Mouse (Mus musculus): Measurements from ENCODE around the gene Col13a1. TPM values are rescaled to one million over a fixed set of nuclear protein-coding genes. Genes with fewer than 3 reads are reported as not detected.

Col13a1 gene
- polyA plus RNA-seq, 1 experiment from 2014 or later, result not detected

DNA sequence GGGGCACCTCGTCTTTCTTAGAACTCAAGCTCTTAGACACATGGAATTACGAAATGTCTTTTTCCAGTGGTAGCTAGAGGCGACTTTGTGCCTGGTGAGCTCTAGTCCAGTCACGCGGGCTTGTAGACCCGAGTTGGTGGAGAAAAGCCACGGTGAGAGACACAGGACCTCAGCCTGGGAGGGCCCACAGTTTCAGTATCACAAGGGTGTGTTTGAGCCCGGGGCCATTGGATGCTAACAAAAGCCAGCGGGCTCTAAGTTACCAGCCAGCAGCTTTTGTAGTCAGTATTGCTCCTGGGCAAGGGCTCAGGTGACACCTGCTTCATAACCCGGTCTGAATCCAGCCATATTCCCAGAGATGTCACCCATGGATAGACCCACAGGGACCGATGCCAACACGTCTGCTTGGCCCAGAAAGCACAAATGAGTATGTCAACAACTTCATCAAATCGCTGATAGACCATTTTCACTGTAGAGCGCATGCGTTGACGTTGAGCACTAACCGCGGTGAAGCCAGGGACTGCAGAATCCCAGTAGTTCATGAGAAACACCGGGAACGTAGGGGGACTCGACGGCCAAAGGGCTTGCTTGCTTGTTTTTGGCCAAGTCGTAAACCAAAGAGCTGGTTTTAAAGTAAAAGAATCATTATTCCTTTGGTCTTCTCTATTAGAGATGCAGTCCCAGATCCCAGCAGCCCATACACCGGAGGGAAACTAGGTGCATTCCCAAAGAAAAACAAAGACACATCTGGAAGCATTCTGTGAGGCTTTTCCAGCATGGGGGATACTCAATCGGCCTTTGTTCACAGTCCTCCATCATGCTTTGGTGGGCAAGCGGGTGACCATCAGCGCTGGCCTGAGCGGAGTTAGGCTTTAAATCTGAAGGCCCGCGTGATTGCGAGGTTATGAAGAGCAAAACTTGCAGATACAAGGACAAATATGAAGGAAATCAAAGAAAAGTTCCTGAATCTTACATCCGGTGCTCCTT lies 150.7 kb downstream of the Col13a1 start:
- POLR2A ChIA-PET, result no interaction called here
- in situ Hi-C loops (cut with MboI; ENCODE audit: low pct_unique_long_range_greater_than_20kb), result no loop called here
- peaks cover 4% of the 10 kb centered on the region for H3K27me3 ChIP-seq
- no peak for ATAC-seq
- TF ChIP-seq CTCF (IDR thresholded peaks at IDR 0.05), result no peak
- DNase-seq (ENCODE audit: low read depth, low spot score), result no peak
- CTCF ChIA-PET, result no interaction called here

DNA sequence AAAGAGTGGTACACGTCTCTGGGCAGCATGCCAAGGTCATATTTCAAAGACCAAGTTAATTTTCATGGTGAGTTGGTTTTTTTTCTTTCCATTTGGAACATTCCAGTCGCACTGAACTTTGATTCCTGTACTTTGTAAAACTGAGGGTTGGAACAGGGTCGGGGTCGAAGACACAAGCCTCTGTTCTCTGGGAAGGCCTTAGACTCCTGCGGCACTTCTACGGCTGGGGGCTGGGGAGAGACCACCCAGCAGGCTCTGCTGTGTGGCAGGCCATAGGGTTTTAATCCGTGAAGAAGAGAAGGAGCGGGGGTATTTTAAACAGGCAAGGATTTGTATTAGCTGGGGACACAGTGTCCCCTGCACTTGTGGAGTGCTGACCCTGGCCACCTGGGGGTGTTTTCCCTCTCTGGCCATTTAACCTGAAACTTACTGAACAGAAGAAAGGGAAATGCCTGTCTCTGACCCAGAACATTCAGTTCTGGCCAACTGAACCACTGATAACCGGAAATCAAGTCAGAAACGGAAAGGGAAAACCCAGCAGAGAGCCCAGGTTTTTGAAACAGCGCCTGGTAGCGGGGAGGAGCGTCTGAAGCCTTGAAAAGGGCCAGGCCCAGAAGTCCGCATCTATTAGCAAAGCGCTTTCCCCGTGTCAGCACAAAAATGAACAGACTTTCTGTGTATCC lies 152.0 kb downstream of the Col13a1 start:
- ChIA-PET CTCF (no interaction called here), POLR2A (no interaction called here)
- no peak for TF ChIP-seq CTCF (IDR thresholded peaks at IDR 0.05)
- H3K27me3 ChIP-seq, result peaks cover 4% of the 10 kb centered on the region
- DNase-seq (ENCODE audit: low read depth, low spot score) (no peak), ATAC-seq (no peak)
- in situ Hi-C loops (cut with MboI; ENCODE audit: low pct_unique_long_range_greater_than_20kb), result no loop called here

GRCm38 (mm10) chr10:61825979-61826752 lies 152.7 kb downstream of the Col13a1 start:
- ChIA-PET CTCF (no interaction called here), POLR2A (no interaction called here)
- no peak for DNase-seq (ENCODE audit: low read depth, low spot score)
- in situ Hi-C loops (cut with MboI; ENCODE audit: low pct_unique_long_range_greater_than_20kb), result no loop called here
- no peak for TF ChIP-seq CTCF (IDR thresholded peaks at IDR 0.05)
- peaks cover 7% of the 10 kb centered on the region for H3K27me3 ChIP-seq
- ATAC-seq, result no peak

DNA sequence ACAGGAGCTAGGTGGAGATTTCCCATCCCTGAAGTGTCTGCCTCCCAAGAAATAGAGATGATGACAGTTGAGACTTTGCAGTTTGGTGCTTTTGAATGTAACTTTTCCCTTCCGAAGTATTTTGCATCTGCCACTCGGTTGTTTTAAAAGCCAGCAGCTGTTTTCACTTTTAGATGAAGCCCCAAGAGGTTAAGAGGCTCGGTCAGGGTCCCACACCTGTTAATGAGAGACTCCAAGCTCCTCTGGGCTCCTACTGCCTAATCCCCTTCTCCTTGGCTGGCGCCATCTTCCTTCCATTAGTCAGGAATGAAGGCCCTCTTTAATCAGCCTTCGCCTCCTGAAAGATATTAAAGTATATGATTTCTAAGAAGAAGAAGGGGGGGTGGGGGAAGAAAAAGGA lies 153.4 kb downstream of the Col13a1 start:
- TF ChIP-seq CTCF (IDR thresholded peaks at IDR 0.05), result no peak
- in situ Hi-C loops (cut with MboI; ENCODE audit: low pct_unique_long_range_greater_than_20kb), result no loop called here
- ChIA-PET CTCF (no interaction called here), POLR2A (interaction anchor here (0.6 kb wide), 1 partner anchor 39 kb away, joined by 3 read pairs; no protein-coding TSS in a partner anchor)
- no peak for ATAC-seq
- DNase-seq (ENCODE audit: low read depth, low spot score), result no peak
- H3K27me3 ChIP-seq, result peaks cover 7% of the 10 kb centered on the region

- CTCF ChIA-PET, result no interaction called here
- DNase-seq (ENCODE audit: low read depth, low spot score) (no peak), ATAC-seq (no peak)
- in situ Hi-C loops (cut with MboI; ENCODE audit: low pct_unique_long_range_greater_than_20kb), result no loop called here
- TF ChIP-seq CTCF (IDR thresholded peaks at IDR 0.05), result no peak
- POLR2A ChIA-PET, result no interaction called here
- peaks cover 7% of the 10 kb centered on the region for H3K27me3 ChIP-seq
Measured at GRCm38 (mm10) chr10:61823731-61824115, 155.2 kb downstream of the Col13a1 start.

DNA sequence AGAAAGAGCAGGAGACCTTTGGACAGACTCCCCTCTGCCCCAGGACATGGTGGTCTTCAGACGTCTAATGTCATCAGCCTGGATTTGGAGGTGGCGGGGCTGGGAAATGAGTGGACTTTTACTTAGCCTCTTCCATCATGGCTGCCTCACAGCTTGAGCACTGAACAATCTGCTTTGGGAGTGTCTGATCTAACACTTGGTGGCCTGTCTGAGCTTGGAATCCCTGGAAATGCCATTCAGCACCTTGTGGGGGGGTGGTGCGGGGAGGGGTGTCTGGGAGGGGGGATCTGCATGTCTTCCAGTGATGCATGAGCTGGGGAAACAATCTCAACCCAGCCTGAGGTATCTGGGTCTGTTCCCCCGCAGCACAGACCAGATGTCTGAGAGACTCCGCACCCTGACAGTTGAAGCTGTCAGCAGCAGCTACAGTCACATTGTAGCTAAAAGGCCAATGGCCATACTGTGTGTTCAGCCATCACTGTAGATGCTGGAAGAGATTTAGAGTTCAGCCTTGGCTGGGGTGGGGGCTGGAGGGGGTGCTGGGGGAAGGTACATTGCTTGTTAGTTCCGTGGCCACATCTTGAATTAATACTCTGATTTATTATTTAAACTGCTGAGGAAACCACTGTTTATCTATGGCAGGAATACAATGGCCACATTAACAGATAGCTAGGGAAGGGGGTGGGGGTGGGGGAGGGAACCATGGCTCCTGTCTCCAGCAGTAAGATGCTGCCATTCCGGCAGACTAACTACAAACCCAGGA lies 155.8 kb downstream of the Col13a1 start:
- CTCF ChIA-PET, result no interaction called here
- no peak for TF ChIP-seq CTCF (IDR thresholded peaks at IDR 0.05)
- in situ Hi-C loops (cut with MboI; ENCODE audit: low pct_unique_long_range_greater_than_20kb), result no loop called here
- DNase-seq (ENCODE audit: low read depth, low spot score) (no peak), ATAC-seq (no peak)
- H3K27me3 ChIP-seq, result peaks cover 7% of the 10 kb centered on the region
- POLR2A ChIA-PET, result no interaction called here

- no peak for DNase-seq (ENCODE audit: low read depth, low spot score)
- peak; percentile 51 for TF ChIP-seq CTCF (IDR thresholded peaks at IDR 0.05)
- in situ Hi-C loops (cut with MboI; ENCODE audit: low pct_unique_long_range_greater_than_20kb), result no loop called here
- ChIA-PET CTCF (no interaction called here), POLR2A (no interaction called here)
- no peak for ATAC-seq
- H3K27me3 ChIP-seq, result peaks cover 3% of the 10 kb centered on the region
Measured at GRCm38 (mm10) chr10:61820050-61820449, 158.9 kb downstream of the Col13a1 start.

DNA sequence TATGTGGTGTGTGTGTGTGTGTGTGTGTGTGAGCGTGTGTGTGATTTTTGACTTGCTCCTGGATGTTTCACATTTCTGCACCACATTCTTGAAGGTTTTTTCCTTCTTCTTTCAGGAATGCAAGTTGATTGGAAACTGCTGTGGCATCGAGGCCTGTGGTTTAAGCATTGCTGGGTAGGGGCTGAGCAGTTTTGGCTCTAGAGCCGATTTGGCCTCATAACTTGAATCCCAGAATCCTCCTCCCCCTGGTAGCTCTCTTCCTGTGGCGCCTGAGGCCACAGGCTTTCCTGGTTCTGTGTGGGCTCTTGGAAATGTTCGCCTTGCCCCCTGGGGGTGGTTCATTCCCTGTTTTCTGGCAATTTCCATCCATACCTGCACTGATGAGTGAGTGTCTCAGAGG lies 166.9 kb downstream of the Col13a1 start:
- in situ Hi-C loops (cut with MboI; ENCODE audit: low pct_unique_long_range_greater_than_20kb), result no loop called here
- ATAC-seq (no peak), DNase-seq (ENCODE audit: low read depth, low spot score) (no peak)
- CTCF ChIA-PET, result no interaction called here
- TF ChIP-seq CTCF (IDR thresholded peaks at IDR 0.05), result no peak
- no peaks in the 10 kb centered on the region for H3K27me3 ChIP-seq
- POLR2A ChIA-PET, result no interaction called here

DNA sequence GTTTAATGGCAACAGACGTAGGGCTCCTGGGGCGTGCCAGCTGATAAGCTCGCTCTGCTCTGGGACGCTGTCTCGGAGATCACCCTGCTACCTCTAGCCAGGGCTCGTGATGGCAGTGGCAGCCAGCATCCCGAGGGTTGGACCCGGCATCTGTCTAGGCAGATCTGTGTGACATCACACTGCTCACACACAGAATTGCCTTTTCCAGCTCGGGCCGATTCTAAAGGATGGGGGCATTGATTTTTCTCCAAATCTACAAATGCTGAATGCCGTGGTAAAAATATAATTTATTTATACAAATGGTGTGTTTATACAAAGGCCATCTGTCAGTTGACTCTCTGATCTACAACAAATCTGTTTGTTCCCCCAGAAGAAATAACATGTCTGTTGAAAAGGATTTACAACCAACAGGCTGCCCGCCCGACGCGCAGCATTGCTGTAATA lies 180.8 kb downstream of the Col13a1 start:
- ATAC-seq (no peak), DNase-seq (ENCODE audit: low read depth, low spot score) (no peak)
- no peak for TF ChIP-seq CTCF (IDR thresholded peaks at IDR 0.05)
- peaks cover 18% of the 10 kb centered on the region for H3K27me3 ChIP-seq
- ChIA-PET POLR2A (no interaction called here), CTCF (no interaction called here)
- in situ Hi-C loops (cut with MboI; ENCODE audit: low pct_unique_long_range_greater_than_20kb), result no loop called here

DNA sequence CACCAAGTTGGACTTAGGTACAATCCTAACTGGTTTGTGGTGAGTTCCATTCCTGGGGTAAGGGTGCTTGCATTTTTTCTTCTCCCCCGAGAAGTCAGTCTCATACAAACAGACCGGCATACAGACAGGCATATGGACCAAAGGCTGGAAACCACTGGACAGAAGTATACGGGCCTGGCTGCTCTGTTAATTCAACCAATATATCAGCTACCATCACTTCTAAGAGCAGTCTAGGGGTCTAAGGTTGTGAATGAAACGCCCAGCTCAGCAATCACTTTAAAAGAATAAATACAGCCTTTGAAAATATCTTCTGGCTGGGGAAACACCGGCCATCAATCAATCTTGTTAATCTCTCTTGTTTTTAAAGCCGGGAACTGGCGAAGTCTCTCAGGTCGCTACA lies 183.4 kb downstream of the Col13a1 start:
- TF ChIP-seq CTCF (IDR thresholded peaks at IDR 0.05), result no peak
- peaks cover 11% of the 10 kb centered on the region for H3K27me3 ChIP-seq
- in situ Hi-C loops (cut with MboI; ENCODE audit: low pct_unique_long_range_greater_than_20kb), result no loop called here
- CTCF ChIA-PET, result interaction anchor here (1.4 kb wide), 1 partner anchor 43 kb away, joined by 3 read pairs; no protein-coding TSS in a partner anchor
- POLR2A ChIA-PET, result no interaction called here
- ATAC-seq, result no peak
- no peak for DNase-seq (ENCODE audit: low read depth, low spot score)
